Mouse (Mus musculus) CH12.LX (cell line): ENCODE measurements around the gene Tfap4. TPM values are rescaled to one million over a fixed set of nuclear protein-coding genes. Genes with fewer than 3 reads are reported as not detected.
"Not testable (repeated sequence)": the region's sequence is repeated elsewhere in the genome, so short reads cannot be mapped to it uniquely, and the experiment has no call there.

Experiments used
- DNase-seq: peaks from one replicate; pipeline ENCODE4 v3.0.0-alpha.2; 2013; ENCODE audit errors: extremely low read depth
- H3K27ac ChIP-seq: 2 replicates; pipeline ENCODE4 v1.5.1; 2012; ENCODE audit warnings: low read depth, mild to moderate bottlenecking, control low read depth, moderate library complexity; ENCODE audit not compliant: insufficient read depth
- H3K27me3 ChIP-seq: replicated peaks from 2 replicates; pipeline ENCODE3; 2012; ENCODE audit warnings: inconsistent platforms
- H3K36me3 ChIP-seq, 2 experiments: replicated peaks in 1 of 2; 2 replicates each; pipeline versions ENCODE3 to v1.6.1; 2012; ENCODE audit warnings: inconsistent platforms in 1 of 2, low read length in 1 of 2, mild to moderate bottlenecking in 1 of 2, mixed read lengths in 1 of 2, moderate library complexity in 1 of 2; ENCODE audit not compliant: control insufficient read depth in 1 of 2, insufficient read depth in 1 of 2
- H3K4me1 ChIP-seq, 2 experiments: 2 replicates each; pipeline ENCODE4 v1.6.1; 2012; ENCODE audit warnings: inconsistent platforms in 1 of 2, moderate library complexity in 1 of 2; ENCODE audit not compliant: insufficient read depth in 2 of 2, control insufficient read depth in 1 of 2
- H3K4me2 ChIP-seq: 2 replicates; pipeline ENCODE4 v1.6.1; 2012; ENCODE audit warnings: low read depth, mild to moderate bottlenecking, control low read depth; ENCODE audit not compliant: poor library complexity, insufficient read depth, severe bottlenecking
- H3K4me3 ChIP-seq, 3 experiments: fragments of 150-350 bp in 1 of 3; sonication (generic) in 1 of 3; replicated peaks in 1 of 3; 2 replicates each; pipeline versions ENCODE3 to v1.5.1; 2011 to 2012; ENCODE audit warnings: low read depth in 2 of 3, low read length in 2 of 3, mild to moderate bottlenecking in 2 of 3, moderate library complexity in 2 of 3, control low read depth in 1 of 3, improper control_type of control experiment in 1 of 3, inconsistent platforms in 1 of 3, mixed read lengths in 1 of 3; ENCODE audit not compliant: poor library complexity in 1 of 3
- H3K79me2 ChIP-seq: replicated peaks from 2 replicates; pipeline ENCODE4 v1.6.1; 2012; ENCODE audit warnings: mild to moderate bottlenecking, moderate library complexity; ENCODE audit not compliant: control insufficient read depth, poor library complexity, insufficient read depth, severe bottlenecking; ENCODE audit errors: extremely low read depth
- H3K9ac ChIP-seq: 2 replicates; pipeline ENCODE4 v1.6.1; 2012; ENCODE audit warnings: low read depth, mild to moderate bottlenecking, control low read depth, moderate library complexity; ENCODE audit not compliant: insufficient read depth
- H3K9me3 ChIP-seq: replicated peaks from 2 replicates; pipeline ENCODE3; 2012; ENCODE audit warnings: low read length, inconsistent platforms, mixed read lengths
- BHLHE40 ChIP-seq: IDR thresholded peaks from 2 replicates; pipeline ENCODE4 v1.6.1; 2011; ENCODE audit warnings: mild to moderate bottlenecking, low read depth, low read length, improper control_type of control experiment
- CHD2 ChIP-seq: IDR thresholded peaks from 2 replicates; pipeline ENCODE4 v1.6.1; 2011; ENCODE audit warnings: low read length, improper control_type of control experiment
- E2F4 ChIP-seq: IDR thresholded peaks from 2 replicates; pipeline ENCODE4 v1.6.1; 2011; ENCODE audit warnings: low read depth, low read length, improper control_type of control experiment; ENCODE audit not compliant: insufficient replicate concordance
- EP300 ChIP-seq: IDR thresholded peaks from 2 replicates; pipeline ENCODE4 v1.6.1; 2011; ENCODE audit warnings: low read length, improper control_type of control experiment
- GABPA ChIP-seq: IDR thresholded peaks from 2 replicates; pipeline ENCODE4 v1.6.1; 2012; ENCODE audit warnings: low read depth, low read length, improper control_type of control experiment, inconsistent platforms; ENCODE audit not compliant: insufficient replicate concordance
- IRF4 ChIP-seq: IDR thresholded peaks from 2 replicates; pipeline ENCODE4 v1.6.1; 2014; ENCODE audit warnings: low read depth, mild to moderate bottlenecking, inconsistent platforms, low read length, improper control_type of control experiment
- JUND ChIP-seq: conservative IDR thresholded peaks from 2 replicates; pipeline ENCODE4 v1.6.1; 2011; ENCODE audit warnings: low read depth, low read length, improper control_type of control experiment
- KAT2A ChIP-seq: IDR thresholded peaks from 2 replicates; pipeline ENCODE4 v1.6.1; 2012; ENCODE audit warnings: low read length, improper control_type of control experiment, inconsistent platforms; ENCODE audit not compliant: insufficient replicate concordance
- MEF2A ChIP-seq: IDR thresholded peaks from 2 replicates; pipeline ENCODE4 v1.6.1; 2014; ENCODE audit warnings: low read depth, mild to moderate bottlenecking, inconsistent platforms, low read length, improper control_type of control experiment, borderline replicate concordance
- MYC ChIP-seq: IDR thresholded peaks from 2 replicates; pipeline ENCODE4 v1.6.1; 2011; ENCODE audit warnings: low read depth, mild to moderate bottlenecking, improper control_type of control experiment, low read length
- PAX5 ChIP-seq: IDR thresholded peaks from 2 replicates; pipeline ENCODE4 v1.6.1; 2012; ENCODE audit warnings: low read length, inconsistent platforms, mixed read lengths
- POLR2A ChIP-seq: IDR thresholded peaks from 2 replicates; pipeline ENCODE4 v1.6.1; 2011; ENCODE audit warnings: low read depth, mild to moderate bottlenecking, improper control_type of control experiment, low read length
- SIN3A ChIP-seq: IDR thresholded peaks from 2 replicates; pipeline ENCODE4 v1.6.1; 2012; ENCODE audit warnings: low read length, improper control_type of control experiment, inconsistent platforms
- TBP ChIP-seq: conservative IDR thresholded peaks from 2 replicates; pipeline ENCODE4 v1.6.1; 2011; ENCODE audit warnings: low read depth, low read length, improper control_type of control experiment
- TCF12 ChIP-seq: IDR thresholded peaks from 2 replicates; pipeline ENCODE4 v1.6.1; 2014; ENCODE audit warnings: low read depth, mild to moderate bottlenecking, inconsistent platforms, low read length, improper control_type of control experiment
- UBTF ChIP-seq: IDR thresholded peaks from 2 replicates; pipeline ENCODE4 v1.6.1; 2012; ENCODE audit warnings: low read depth, mild to moderate bottlenecking, inconsistent platforms, low read length, improper control_type of control experiment, moderate library complexity
- ZC3H11A ChIP-seq: IDR thresholded peaks from 2 replicates; pipeline ENCODE4 v1.6.1; 2012; ENCODE audit warnings: low read depth, mild to moderate bottlenecking, inconsistent platforms, low read length, improper control_type of control experiment
- ZKSCAN1 ChIP-seq: IDR thresholded peaks from 2 replicates; pipeline ENCODE4 v1.6.1; 2012; ENCODE audit warnings: low read depth, inconsistent platforms, low read length, improper control_type of control experiment, borderline replicate concordance
- ZNF384 ChIP-seq: IDR thresholded peaks from 2 replicates; pipeline ENCODE4 v1.6.1; 2012; ENCODE audit warnings: low read depth, low read length, improper control_type of control experiment, inconsistent platforms
- dilution Hi-C: fragments of 300-500 bp; cut with MboI; formaldehyde crosslinking; loops from 2 replicates; pipeline ENCODE4 v1.14.3; 2020; ENCODE audit warnings: low sequenced_read_pairs; ENCODE audit not compliant: extremely low pct_unique_long_range_greater_than_20kb, extremely low pct_ligation_motif_present
- in situ Hi-C: fragments of 300-500 bp; cut with MboI; formaldehyde crosslinking; loops from 3 replicates; pipeline ENCODE4 v1.14.3; 2019; ENCODE audit warnings: low sequenced_read_pairs, low pct_ligation_motif_present, low pct_unique_long_range_greater_than_20kb, mixed read lengths
- polyA plus RNA-seq: library from polyadenylated mRNA; unstranded; fragments of >175 nt; gene quantifications from 2 replicates; pipeline ENCODE4 v1.2.1, GENCODE M21; 2012; ENCODE audit warnings: low read depth; ENCODE audit not compliant: insufficient read length
- total RNA-seq, 2 experiments: library from RNA; depleted of rRNA; stranded (reverse); fragments of 300-350 nt in 1 of 2; fragments of >200 nt in 1 of 2; gene quantifications; 2 replicates each; pipeline ENCODE4 v1.2.3; 2012 to 2014

Tfap4 gene
- total and polyA plus RNA-seq, 3 experiments = 23.5 to 43.3 (median 24.0) TPM

DNA sequence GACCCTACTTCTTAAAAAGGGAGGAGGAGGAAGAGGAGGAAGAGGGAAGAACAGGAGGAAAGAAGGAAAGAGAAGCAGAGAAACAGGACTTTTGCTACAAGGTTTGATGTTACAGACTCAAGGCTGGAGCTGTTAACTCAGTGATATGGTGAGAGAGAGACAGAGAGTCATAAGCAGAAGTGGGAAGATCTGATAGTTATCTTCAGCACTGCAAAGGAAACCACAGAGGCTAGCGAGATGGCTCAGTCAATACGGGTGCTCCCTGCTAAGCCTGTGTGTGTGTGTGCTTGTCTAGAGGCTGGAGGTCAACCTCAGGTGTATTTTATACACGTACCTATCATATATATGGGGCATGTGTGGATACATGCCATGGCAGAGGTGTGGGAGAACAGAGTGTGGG, 24.2 kb upstream of the Tfap4 start:
- H3K36me3 ChIP-seq = no peaks in the 10 kb centered on the region
- H3K9ac ChIP-seq = peak overlapping the region; percentile 44
- no peaks in the 10 kb centered on the region for H3K27me3 ChIP-seq
- no peak overlapping the region for H3K27ac ChIP-seq
- dilution Hi-C loops (no loop called here), in situ Hi-C loops (no loop called here)
- no peaks in the 10 kb centered on the region for H3K9me3 ChIP-seq
- peak overlapping the region; percentile 64 for H3K4me2 ChIP-seq
- peak; percentile 44; the same call in 1 of the 2 replicates for TF ChIP-seq JUND
- TF ChIP-seq EP300 = peak; percentile 92
- TF ChIP-seq KAT2A = no peak
- peak; percentile 94 for TF ChIP-seq IRF4
- TF ChIP-seq ZKSCAN1 = no peak
- TF ChIP-seq MYC = 0 out of 2 replicates have a peak, but pooled peaks have one; percentile 56
- TF ChIP-seq SIN3A = no peak
- TF ChIP-seq CHD2 = no peak
- no peak for TF ChIP-seq TCF12
- no peak for TF ChIP-seq GABPA
- TF ChIP-seq TBP = no peak
- 0 out of 2 replicates have a peak, but pooled peaks have one; percentile 26 for TF ChIP-seq BHLHE40
- TF ChIP-seq POLR2A = no peak
- TF ChIP-seq ZC3H11A = no peak
- TF ChIP-seq MEF2A = peak; percentile 67; the same call in 1 of the 2 replicates
- no peak for TF ChIP-seq E2F4
- TF ChIP-seq UBTF = no peak
- no peak for TF ChIP-seq PAX5
- DNase-seq = peak; percentile 77
- peaks cover 20 to 43% of the 10 kb centered on the region in 2 experiments for H3K4me1 ChIP-seq
- no peaks in the 10 kb centered on the region for H3K79me2 ChIP-seq
- no peak overlapping the region for H3K4me3 ChIP-seq

DNA sequence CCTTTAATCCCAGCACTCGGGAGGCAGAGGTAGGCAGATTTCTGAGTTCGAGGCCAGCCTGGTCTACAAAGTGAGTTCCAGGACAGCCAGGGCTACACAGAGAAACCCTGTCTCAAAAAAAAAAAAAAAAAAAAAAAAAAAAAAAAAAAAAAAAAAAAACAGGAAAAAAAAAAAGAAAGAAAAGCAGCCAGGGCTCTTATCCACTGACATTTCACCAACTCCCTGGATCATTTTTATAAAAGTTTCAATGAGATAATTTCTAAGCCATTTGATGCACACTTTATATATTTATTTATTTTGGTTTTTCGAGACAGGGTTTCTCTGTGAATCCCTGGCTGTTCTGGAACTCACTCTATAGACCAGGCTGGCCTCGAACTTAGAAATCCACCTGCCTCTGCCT, 21.5 kb upstream of the Tfap4 start:
- not testable (repeated sequence) for H3K27me3 ChIP-seq, DNase-seq, H3K4me2 ChIP-seq
- peak; percentile 77 for TF ChIP-seq ZNF384
- TF ChIP-seq, all 38 proteins: peak for 1; not testable (repeated sequence) for 37
- dilution Hi-C loops, H3K79me2 ChIP-seq, H3K36me3 ChIP-seq, H3K27ac ChIP-seq, H3K4me3 ChIP-seq, H3K9ac ChIP-seq, H3K9me3 ChIP-seq, in situ Hi-C loops: not testable (repeated sequence)
- peaks cover 16 to 38% of the 10 kb centered on the region in 2 experiments for H3K4me1 ChIP-seq
